Mouse (Mus musculus): ENCODE data around the gene Slc25a39.
"Not testable (repeated sequence)": the region's sequence is repeated elsewhere in the genome, so short reads cannot be mapped to it uniquely, and the experiment has no call there.

Gene Slc25a39

DNA sequence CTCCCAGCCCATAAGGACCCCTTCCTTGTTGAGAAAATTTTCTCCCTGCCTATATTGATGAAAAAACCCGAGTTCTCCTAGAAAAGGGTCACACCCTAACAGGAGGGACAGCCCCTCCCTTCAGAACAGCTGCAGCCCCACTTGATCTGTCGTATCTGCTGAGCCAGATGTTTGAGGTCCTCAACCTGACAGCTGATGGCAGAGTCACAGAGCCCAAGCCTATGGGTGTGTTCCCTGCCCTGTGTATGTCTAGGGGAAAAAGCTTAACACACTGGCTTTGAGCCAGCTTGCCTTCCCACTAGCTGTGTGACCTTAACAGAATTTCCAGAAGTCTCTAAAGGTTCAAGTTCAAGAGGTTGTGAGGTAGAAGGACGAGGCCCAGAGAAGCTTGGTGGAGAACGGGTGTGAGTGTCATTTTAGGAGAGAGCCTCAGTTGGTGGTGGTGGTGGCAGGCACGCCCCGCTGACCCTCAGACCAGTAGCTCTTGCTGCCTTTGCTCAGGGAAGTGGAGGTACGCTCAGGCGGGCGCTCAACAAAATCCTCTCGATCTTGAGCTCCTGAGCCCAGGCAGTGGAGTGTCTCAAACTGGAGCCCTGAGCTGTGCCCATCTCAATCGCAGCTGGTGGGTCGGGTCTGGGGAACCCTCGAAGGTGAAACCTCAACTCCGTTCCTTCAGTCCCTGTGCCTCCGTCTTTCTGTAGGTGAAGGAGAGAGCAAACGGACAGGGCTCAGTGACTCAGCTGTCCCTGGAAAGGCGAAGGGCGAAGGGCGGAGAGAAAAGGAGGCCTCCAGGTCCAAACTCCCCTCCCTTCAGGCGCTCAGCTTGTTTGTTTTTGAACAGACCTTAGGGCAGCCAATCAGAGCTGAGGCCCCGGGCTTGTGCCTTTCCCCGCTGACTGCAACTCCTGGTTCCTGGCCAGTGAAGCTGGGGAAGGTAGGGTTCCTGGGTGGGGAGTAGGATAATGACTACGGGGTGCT, 32.3 kb downstream of the Slc25a39 start:
- ATAC-seq (ENCODE audit: insufficient number of reproducible peaks, low FRiP score, low TSS enrichment), result peak; percentile 64; the same call in 1 of the 2 replicates

DNA sequence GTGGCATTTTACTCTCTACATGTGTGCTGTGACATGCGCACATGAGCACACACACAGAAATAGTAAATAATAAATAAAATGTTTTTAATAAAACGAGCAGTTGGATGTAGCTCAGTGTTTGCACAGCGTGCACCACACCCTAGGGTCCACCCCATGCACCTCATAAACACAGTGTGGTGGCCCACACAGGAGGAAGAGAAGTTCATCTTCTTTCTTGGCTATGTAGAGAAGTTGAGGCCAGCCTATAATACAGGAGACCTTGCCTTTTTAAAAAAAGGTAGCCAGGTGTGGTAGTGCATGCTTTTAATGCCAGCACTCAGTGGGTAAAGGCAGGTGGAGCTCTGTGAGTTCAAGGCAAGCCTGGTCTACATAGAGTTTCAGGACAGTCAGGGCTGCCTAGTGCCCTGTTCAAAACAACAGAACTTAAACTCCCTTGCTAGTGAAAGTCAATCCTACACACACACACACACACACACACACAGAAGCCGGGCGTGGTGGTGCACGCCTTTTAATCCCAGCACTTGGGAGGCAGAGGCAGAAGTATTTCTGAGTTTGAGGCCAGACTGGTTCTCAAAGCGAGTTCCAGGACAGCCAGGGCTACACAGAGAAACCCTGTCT, 33.5 kb downstream of the Slc25a39 start:
- ATAC-seq (ENCODE audit: insufficient number of reproducible peaks, low FRiP score, low TSS enrichment), result no peak

DNA sequence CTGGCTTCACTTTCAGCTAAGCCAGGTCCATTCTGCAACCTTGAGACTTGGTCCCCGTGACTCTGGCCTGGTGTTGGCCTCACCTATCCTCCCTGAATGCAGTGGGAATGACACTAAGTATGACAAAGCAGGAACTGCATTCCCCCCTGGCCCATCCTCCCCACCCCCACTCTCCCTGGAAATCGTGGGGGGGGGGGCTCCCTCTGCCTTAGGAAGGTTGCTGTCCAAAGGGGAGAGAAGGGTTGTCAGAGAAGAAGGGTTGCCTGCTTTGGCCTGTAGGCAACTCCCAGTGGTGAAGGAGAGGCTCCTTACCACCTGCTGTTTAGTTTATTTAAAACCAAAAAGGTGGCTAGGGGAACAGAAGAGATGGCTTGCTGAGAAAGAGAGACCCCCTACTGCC, 34.1 kb downstream of the Slc25a39 start:
- ATAC-seq (ENCODE audit: insufficient number of reproducible peaks, low FRiP score, low TSS enrichment), result no peak

DNA sequence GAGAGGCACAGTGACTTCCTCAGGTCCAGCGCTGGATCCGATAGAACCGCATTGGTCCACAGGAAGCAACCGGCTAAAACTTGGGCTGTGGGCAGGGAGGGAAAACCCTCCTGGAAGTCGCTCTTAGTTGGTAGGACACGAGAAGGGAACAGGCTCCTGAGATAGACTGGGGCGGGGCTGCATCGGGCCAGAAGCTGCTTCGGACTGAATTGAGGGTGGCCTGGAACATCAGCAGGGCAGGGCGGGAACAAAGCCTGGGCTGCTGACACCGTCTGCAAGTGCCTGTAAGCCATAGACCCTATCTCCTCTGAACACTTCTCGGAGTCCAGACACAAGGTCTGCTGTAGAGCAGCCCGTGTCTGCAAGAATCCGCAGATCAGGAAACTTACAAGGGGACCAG, 34.8 kb downstream of the Slc25a39 start:
- no peak for ATAC-seq (ENCODE audit: insufficient number of reproducible peaks, low FRiP score, low TSS enrichment)

- ATAC-seq (ENCODE audit: insufficient number of reproducible peaks, low FRiP score, low TSS enrichment), result no peak
Measured at GRCm38 (mm10) chr11:102371926-102372685, 35.6 kb downstream of the Slc25a39 start.

- no peak for ATAC-seq (ENCODE audit: insufficient number of reproducible peaks, low FRiP score, low TSS enrichment)
Measured at GRCm38 (mm10) chr11:102370285-102370684, 37.5 kb downstream of the Slc25a39 start.

- ATAC-seq (ENCODE audit: insufficient number of reproducible peaks, low FRiP score, low TSS enrichment), result no peak
Measured at GRCm38 (mm10) chr11:102369263-102369662, 38.5 kb downstream of the Slc25a39 start.

DNA sequence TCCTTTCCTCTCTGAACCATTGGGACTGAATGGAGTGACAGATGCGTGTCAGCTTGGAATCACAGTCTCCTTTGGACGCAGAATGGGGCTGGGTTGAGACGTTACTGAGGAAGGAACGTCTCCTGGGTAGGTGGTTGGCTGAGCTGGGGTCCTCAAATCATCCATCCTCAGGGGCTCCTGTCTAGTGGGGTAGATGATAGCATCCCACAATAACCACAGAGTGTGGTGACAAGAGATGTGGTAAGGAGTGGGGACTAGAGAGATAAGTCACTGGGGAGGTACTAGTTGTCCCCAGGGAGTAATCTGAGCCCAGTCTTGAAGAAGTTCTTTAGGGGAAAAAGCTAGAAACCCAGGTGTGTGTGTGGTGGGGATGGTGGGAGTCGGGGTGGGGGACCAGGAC, 39.4 kb downstream of the Slc25a39 start:
- no peak for ATAC-seq (ENCODE audit: insufficient number of reproducible peaks, low FRiP score, low TSS enrichment)

GRCm38 (mm10) chr11:102367504-102368280, 40.1 kb downstream of the Slc25a39 start:
- ATAC-seq (ENCODE audit: insufficient number of reproducible peaks, low FRiP score, low TSS enrichment), result no peak

DNA sequence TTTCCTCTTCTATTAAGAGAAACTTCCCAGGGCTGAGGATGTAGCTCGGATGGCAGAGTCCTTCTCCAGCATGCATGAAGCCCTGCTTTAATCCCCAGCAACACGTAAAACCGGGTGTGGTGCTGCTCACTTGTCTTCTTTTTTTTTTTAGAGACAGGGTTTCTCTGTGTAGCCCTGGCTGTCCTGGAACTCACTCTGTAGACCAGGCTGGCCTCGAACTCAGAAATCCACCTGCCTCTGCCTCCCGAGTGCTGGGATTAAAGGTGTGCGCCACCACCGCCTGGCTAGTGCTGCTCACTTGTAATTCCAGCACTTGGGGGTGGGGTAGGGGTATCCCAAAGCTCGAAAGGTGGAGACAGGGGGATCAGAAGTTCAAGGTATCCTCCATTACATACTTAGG, 41.6 kb downstream of the Slc25a39 start, which contains the start of gene Slc4a1:
TSS of gene Slc4a1 (minus strand) at position 101 of the 400 bp plus-strand sequence.
- ATAC-seq (ENCODE audit: insufficient number of reproducible peaks, low FRiP score, low TSS enrichment), result not testable (repeated sequence)

- ATAC-seq (ENCODE audit: insufficient number of reproducible peaks, low FRiP score, low TSS enrichment), result no peak
Measured at GRCm38 (mm10) chr11:102365699-102366098, 42.0 kb downstream of the Slc25a39 start.

DNA sequence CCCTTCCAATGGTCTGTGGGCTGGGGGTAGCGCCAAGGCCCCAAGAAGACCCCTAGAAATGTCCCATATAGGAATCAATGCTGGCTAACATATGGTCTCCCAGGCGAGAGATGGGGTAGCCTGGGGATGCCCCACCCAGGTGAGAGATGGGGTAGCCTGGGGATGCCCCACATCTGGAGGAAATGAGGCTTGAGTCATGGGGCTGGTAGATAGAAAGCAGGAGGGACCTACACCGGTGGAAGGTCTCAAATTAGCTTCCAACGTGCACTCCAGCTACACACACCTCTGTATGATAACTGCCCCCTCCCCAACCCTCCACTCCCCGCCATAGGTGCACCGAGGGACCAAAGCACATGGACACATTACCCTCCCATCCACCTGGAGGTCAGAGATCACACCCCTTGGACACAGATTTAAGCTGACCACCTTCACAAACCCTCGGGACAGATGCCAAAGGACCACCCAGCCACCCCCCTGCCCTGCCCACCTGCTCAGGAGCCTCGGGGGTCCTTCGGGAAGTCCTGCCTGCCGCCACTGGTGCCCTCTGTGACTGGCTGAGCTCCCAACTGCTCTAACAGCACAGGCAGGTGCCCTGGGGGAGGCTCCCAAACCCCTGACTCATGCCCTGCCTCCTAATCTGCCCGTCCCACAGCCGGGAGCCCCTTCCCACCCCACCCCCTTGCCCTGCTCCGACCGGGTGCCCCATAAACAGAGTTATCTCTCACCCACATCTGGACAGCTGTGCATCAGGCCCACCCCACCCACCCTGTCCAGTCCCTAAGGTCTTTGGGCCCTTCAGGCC, 43.0 kb downstream of the Slc25a39 start:
- no peak for ATAC-seq (ENCODE audit: insufficient number of reproducible peaks, low FRiP score, low TSS enrichment)

DNA sequence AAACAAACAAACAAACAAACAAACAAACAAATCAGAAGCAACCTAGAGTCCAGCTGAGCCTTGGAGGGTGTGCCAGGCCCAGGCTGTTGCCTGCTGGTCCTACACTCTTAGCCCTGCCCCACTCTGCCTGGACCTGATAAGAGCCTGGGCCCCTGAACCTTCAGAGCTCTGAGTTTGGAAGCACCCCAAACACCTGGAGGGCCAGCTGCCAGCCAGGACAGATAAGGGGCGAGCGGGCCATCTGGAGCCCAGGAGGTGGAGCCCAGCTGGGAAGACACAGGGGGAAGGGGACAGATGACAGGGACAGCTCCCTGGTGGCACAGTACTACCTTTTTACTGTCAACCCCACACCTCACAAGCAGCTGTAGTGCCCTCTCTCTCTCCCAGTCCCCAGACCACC, 44.1 kb downstream of the Slc25a39 start:
- ATAC-seq (ENCODE audit: insufficient number of reproducible peaks, low FRiP score, low TSS enrichment), result no peak

DNA sequence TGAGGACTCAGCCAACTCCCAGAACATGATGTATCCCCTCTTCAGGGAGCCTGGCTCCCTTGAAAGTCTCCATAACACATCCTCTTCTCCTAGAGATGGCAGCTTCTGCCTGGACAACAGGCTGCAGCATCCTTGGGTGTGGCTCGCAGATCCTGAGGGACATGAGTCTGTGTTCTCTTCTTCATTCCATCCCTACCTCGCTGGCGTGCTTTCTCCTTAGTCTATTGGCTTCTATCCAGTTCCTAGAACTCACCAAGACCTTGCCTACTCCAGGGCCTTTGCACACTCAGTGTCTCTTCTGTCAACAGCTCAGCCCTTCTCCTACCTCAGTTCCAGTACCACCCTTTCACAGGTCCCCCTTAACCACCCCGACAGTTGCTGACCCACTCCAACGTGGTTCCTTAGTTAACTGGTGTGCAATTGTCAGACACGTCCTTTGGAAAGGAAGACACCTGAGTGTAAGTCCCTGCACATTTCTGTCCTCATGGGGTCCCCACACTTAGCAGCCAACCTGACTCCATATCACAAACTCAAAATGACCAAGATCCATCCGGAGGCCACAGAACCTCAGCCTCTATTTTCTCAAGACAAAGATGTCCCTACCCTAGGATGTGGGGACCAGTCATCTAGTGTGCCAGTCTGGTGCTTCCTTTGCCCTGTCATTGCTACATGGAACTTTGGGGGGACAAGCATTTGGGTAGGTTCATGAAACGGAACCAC, 45.8 kb downstream of the Slc25a39 start:
- ATAC-seq (ENCODE audit: insufficient number of reproducible peaks, low FRiP score, low TSS enrichment), result no peak

GRCm38 (mm10) chr11:102358365-102358764, 49.4 kb downstream of the Slc25a39 start:
- no peak for ATAC-seq (ENCODE audit: insufficient number of reproducible peaks, low FRiP score, low TSS enrichment)

DNA sequence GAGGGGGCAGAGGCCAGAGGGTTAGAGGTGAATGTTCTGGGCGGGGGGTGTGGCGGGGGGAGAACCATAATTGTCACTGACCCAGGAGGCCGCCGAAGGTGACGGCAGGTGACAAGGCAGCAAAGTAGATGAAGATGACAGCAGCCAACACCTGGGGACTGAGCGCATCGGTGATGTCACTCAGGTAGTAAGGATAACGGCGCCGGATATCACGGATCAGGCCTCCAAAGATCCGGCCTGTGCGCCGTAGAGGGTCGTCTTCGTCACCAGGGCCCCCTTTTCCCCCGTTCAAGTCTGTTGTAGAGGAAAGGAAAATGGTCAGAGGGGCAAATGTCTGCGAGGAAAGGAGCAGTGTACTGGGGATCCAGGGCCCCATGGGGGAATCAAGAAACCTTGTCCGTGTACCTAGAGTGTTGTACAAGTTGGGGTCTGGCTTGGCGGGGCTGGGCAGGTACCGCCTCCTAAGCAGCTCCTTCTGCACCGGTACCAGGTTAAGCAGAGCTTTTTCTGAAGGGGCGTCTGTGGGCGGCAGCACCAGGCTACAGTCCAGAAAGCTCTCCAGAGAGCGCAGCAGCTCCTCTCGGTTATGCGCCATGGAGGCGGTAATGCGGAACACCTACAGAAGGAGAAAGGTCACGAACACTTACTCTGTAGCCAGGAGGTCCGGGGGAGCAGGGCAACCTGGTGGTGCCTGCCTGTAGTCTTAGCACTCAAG, 51.0 kb downstream of the Slc25a39 start:
- ATAC-seq (ENCODE audit: insufficient number of reproducible peaks, low FRiP score, low TSS enrichment), result no peak

- ATAC-seq (ENCODE audit: insufficient number of reproducible peaks, low FRiP score, low TSS enrichment), result no peak
Measured at GRCm38 (mm10) chr11:102356190-102356589, 51.6 kb downstream of the Slc25a39 start.

GRCm38 (mm10) chr11:102355501-102355900, 52.2 kb downstream of the Slc25a39 start:
- no peak for ATAC-seq (ENCODE audit: insufficient number of reproducible peaks, low FRiP score, low TSS enrichment)
